In genomic region chr13:62908163-62908559, GRCm38 (mm10) we compare ENCODE assay signal across 8 mouse cellular contexts. TPM values are rescaled to one million over a fixed set of nuclear protein-coding genes. Genes with fewer than 3 reads are reported as not detected.
DNase-seq lines count a peak whose midpoint lies in the region; ATAC-seq and TF ChIP-seq lines count a peak whose summit lies in the region.

No protein-coding gene starts in this region.

- H3K4me1 ChIP-seq in cortical plate, adult 2 months (ENCODE audit: control insufficient read depth, insufficient read depth, low read length): peaks cover 10% of the 10 kb centered on the region
- peaks cover 19% of the 10 kb centered on the region; the same call in 1 of the 2 replicates for H3K4me1 ChIP-seq in kidney, adult 2 months (ENCODE audit: control insufficient read depth, insufficient read depth, low read length)
- H3K4me1 ChIP-seq in lung, embryonic 15.5 days: peaks cover 9% of the 10 kb centered on the region

- H3K9ac ChIP-seq in lung, embryonic 15.5 days: no peak overlapping the region

- no peaks in the 10 kb centered on the region for H3K9me3 ChIP-seq in lung, embryonic 15.5 days

- no peak overlapping the region for H3K4me2 ChIP-seq in lung, embryonic 15.5 days

- no peaks in the 10 kb centered on the region for H3K27me3 ChIP-seq in kidney, adult 2 months (replicated peaks; ENCODE audit: control insufficient read depth, insufficient read depth, low read length)
- H3K27me3 ChIP-seq in lung, embryonic 15.5 days: no peaks in the 10 kb centered on the region

- ATAC-seq in lung, embryonic 15.5 days (ENCODE audit: borderline replicate concordance, extremely low read depth, low FRiP score, low TSS enrichment): peak; percentile 64; the same call in 1 of the 2 replicates

- no peak for TF ChIP-seq POLR2A in cortical plate, adult 2 months (IDR thresholded peaks at IDR 0.05; ENCODE audit: extremely low read depth, insufficient read depth, low read length)
- TF ChIP-seq POLR2A in kidney, adult 2 months (IDR thresholded peaks at IDR 0.05; ENCODE audit: low read depth, low read length): no peak

- peak overlapping the region; percentile 74; the same call in 1 of the 2 replicates for H3K27ac ChIP-seq in cortical plate, adult 2 months (ENCODE audit: insufficient read depth, low read length)
- peak overlapping the region; percentile 99 for H3K27ac ChIP-seq in kidney, adult 2 months (ENCODE audit: insufficient read depth, low read depth, low read length)
- H3K27ac ChIP-seq in lung, embryonic 15.5 days: peak overlapping the region; percentile 6; the same call in 1 of the 2 replicates

- H3K4me3 ChIP-seq in cortical plate, adult 2 months (ENCODE audit: insufficient read depth, low read length): no peak overlapping the region
- H3K4me3 ChIP-seq in kidney, adult 2 months (ENCODE audit: insufficient read depth, low read depth, low read length): no peak overlapping the region
- H3K4me3 ChIP-seq in lung, embryonic 15.5 days: no peak overlapping the region

- WGBS in kidney, adult 2 months: 22% methylated on average over 8 of the region's 8 CpGs
- WGBS in lung, embryonic 15.5 days: 32% methylated on average over 8 of the region's 8 CpGs

- peak; percentile 77 for DNase-seq in adrenal gland, adult 2 months
- peak; percentile 96 for DNase-seq in kidney, adult 2 months
- no peak for DNase-seq in right cerebral cortex, postnatal 10 days (ENCODE audit: low spot score in 2 of 2)
- no peak for DNase-seq in cerebellum, postnatal 10 days
- DNase-seq in left cerebral cortex, adult 8-10 months (ENCODE audit: low spot score in 2 of 2): no peak
- DNase-seq in spleen, postnatal 14 days (ENCODE audit: low spot score in 2 of 2): no peak

- H3K36me3 ChIP-seq in kidney, adult 2 months (ENCODE audit: control insufficient read depth, insufficient read depth, low read length): no peaks in the 10 kb centered on the region
- H3K36me3 ChIP-seq in lung, embryonic 15.5 days: no peaks in the 10 kb centered on the region

- no peak for TF ChIP-seq CTCF in cortical plate, adult 2 months (IDR thresholded peaks at IDR 0.05; ENCODE audit: extremely low read depth, insufficient read depth, low read length)
- no peak for TF ChIP-seq CTCF in kidney, adult 2 months (conservative IDR thresholded peaks at IDR 0.05; ENCODE audit: insufficient read depth, insufficient read length, low read depth, low read length)

RNA-seq across cellular contexts. Expression of gene Fbp1, which starts 20.1 kb away (rescaled TPM):
- total RNA-seq in adrenal gland, adult 2 months (2021): 1 to 10 TPM in 1 of 2 experiments, under 1 TPM in 1; 0.83 to 3.8 TPM
- polyA plus RNA-seq in adrenal gland, adult 2 months (2012; rRNA removed): 0.27 and 0.86 TPM in 2 replicates
- polyA plus RNA-seq in cortical plate, adult 2 months (2012; rRNA removed): 0.40 and 0.69 TPM in 2 replicates
- 1,525 and 1,684 TPM in 2 replicates for polyA plus RNA-seq in kidney, adult 2 months (2012; rRNA removed)
- 1.1 and 3.7 TPM in 2 replicates for polyA plus RNA-seq in lung, embryonic 15.5 days (2015; fragmentation: Nextera tagmentation; extraction: Ambion mirVana)
- 1 to 10 TPM in 1 of 4 experiments, under 1 TPM in 1, not detected in 2; 0.33 to 1.4 TPM for total RNA-seq in left cerebral cortex, adult 8-10 months (2022)

RNA-seq across cellular contexts. Expression of gene Fbp2, which starts 49.9 kb away (rescaled TPM):
- 1 to 10 TPM; 2.5 to 2.8 TPM for total RNA-seq in adrenal gland, adult 2 months (2021)
- polyA plus RNA-seq in adrenal gland, adult 2 months (2012; rRNA removed): 0.28 and 0.49 TPM in 2 replicates
- 0.10 TPM in 1 of 2 replicates, not detected in the other for polyA plus RNA-seq in cortical plate, adult 2 months (2012; rRNA removed)
- polyA plus RNA-seq in kidney, adult 2 months (2012; rRNA removed): 28.8 and 35.3 TPM in 2 replicates
- 0.31 and 0.32 TPM in 2 replicates for polyA plus RNA-seq in lung, embryonic 15.5 days (2015; fragmentation: Nextera tagmentation; extraction: Ambion mirVana)
- not detected for total RNA-seq in left cerebral cortex, adult 8-10 months (2022)

RNA-seq across cellular contexts. Expression of gene 2010111I01Rik, which starts 56.5 kb away (rescaled TPM):
- total RNA-seq in adrenal gland, adult 2 months (2021): 10 to 100 TPM; 62.1 to 99.2 TPM
- 39.4 and 39.9 TPM in 2 replicates for polyA plus RNA-seq in adrenal gland, adult 2 months (2012; rRNA removed)
- polyA plus RNA-seq in cortical plate, adult 2 months (2012; rRNA removed): 117 and 128 TPM in 2 replicates
- 84.5 and 94.1 TPM in 2 replicates for polyA plus RNA-seq in kidney, adult 2 months (2012; rRNA removed)
- 129 and 133 TPM in 2 replicates for polyA plus RNA-seq in lung, embryonic 15.5 days (2015; fragmentation: Nextera tagmentation; extraction: Ambion mirVana)
- 100 to 1,000 TPM in 3 of 4 experiments, 10 to 100 TPM in 1; 98.0 to 105 (median 103) TPM for total RNA-seq in left cerebral cortex, adult 8-10 months (2022)

Comparison
In these comparisons a context has a peak if more than half of its experiments do, and no peak if none do; other contexts are left out.
1. DNase-seq: peak in adrenal gland, adult 2 months (single experiment) and kidney, adult 2 months (single experiment); none in right cerebral cortex, postnatal 10 days (0 of 2), cerebellum, postnatal 10 days (0 of 2), left cerebral cortex, adult 8-10 months (0 of 2) and spleen, postnatal 14 days (0 of 2).
2. H3K27ac ChIP-seq: peak in every context shown above with its lines; median percentile 99 in kidney, adult 2 months; 74 in cortical plate, adult 2 months; 6 in lung, embryonic 15.5 days.
3. RNA of gene Fbp1, which starts 20.1 kb away (polyA plus RNA-seq): 1,525 to 1,684 TPM in kidney, adult 2 months; 1.1 to 3.7 TPM in lung, embryonic 15.5 days, 0.27 to 0.86 TPM in adrenal gland, adult 2 months and 0.40 to 0.69 TPM in cortical plate, adult 2 months; every median in the first group is over 100 times any median in the second.
4. RNA of gene Fbp2, which starts 49.9 kb away (polyA plus RNA-seq): 28.8 to 35.3 TPM in kidney, adult 2 months; 0.31 to 0.32 TPM in lung, embryonic 15.5 days, 0.28 to 0.49 TPM in adrenal gland, adult 2 months and 0.10 TPM in cortical plate, adult 2 months; every median in the first group is over 10 times any median in the second.